Mouse (Mus musculus) embryonic facial prominence, embryonic 11.5 days (tissue): ENCODE measurements around the gene B3galt1. TPM values are rescaled to one million over a fixed set of nuclear protein-coding genes. Genes with fewer than 3 reads are reported as not detected.

Experiments
- ATAC-seq: fragments of 200-750 bp; cut with Nextera tagmentation; replicated peaks from 2 replicates; pipeline ENCODE4 v1.8.0; 2017; ENCODE audit warnings: low read depth; ENCODE audit not compliant: insufficient number of reproducible peaks, low FRiP score, low TSS enrichment
- DNase-seq: peaks from one replicate; pipeline ENCODE4 v3.0.0-alpha.2; 2015; ENCODE audit warnings: low spot score
- H3K27ac ChIP-seq: fragments of 300-500 bp; sonication (generic); replicated peaks from 2 replicates; pipeline ENCODE4 v1.5.1; 2014; ENCODE audit warnings: mild to moderate bottlenecking, low read depth, low read length, control low read depth
- H3K27me3 ChIP-seq: fragments of 300-500 bp; sonication (generic); 2 replicates; pipeline ENCODE4 v1.6.1; 2014; ENCODE audit warnings: mild to moderate bottlenecking, low read length, moderate library complexity, mixed read lengths; ENCODE audit not compliant: control insufficient read depth, insufficient read depth
- H3K36me3 ChIP-seq: fragments of 300-500 bp; sonication (generic); replicated peaks from 2 replicates; pipeline ENCODE4 v1.6.1; 2014; ENCODE audit warnings: low read depth, mild to moderate bottlenecking, low read length, moderate library complexity, mixed read lengths; ENCODE audit not compliant: control insufficient read depth, insufficient read depth
- H3K4me1 ChIP-seq: fragments of 300-500 bp; sonication (generic); 2 replicates; pipeline ENCODE4 v1.6.1; 2014; ENCODE audit warnings: low read length, mixed read lengths; ENCODE audit not compliant: control insufficient read depth, insufficient read depth
- H3K4me2 ChIP-seq: fragments of 300-500 bp; sonication (generic); 2 replicates; pipeline ENCODE4 v1.6.1; 2014; ENCODE audit warnings: low read depth, mild to moderate bottlenecking, control low read depth, low read length, moderate library complexity
- H3K4me3 ChIP-seq: fragments of 300-500 bp; sonication (generic); 2 replicates; pipeline ENCODE4 v1.5.1; 2014; ENCODE audit warnings: low read depth, low read length, control low read depth
- H3K9ac ChIP-seq: fragments of 300-500 bp; sonication (generic); replicated peaks from 2 replicates; pipeline ENCODE4 v1.6.1; 2014; ENCODE audit warnings: mild to moderate bottlenecking, control low read depth, low read length
- H3K9me3 ChIP-seq: fragments of 300-500 bp; sonication (generic); replicated peaks from 2 replicates; pipeline ENCODE4 v1.6.1; 2016; ENCODE audit warnings: mild to moderate bottlenecking, low read length, inconsistent platforms, mixed read lengths; ENCODE audit not compliant: control insufficient read depth
- WGBS: fragments of 180-500 bp; shearing (Covaris S2); extraction: QIAGEN DNeasy Blood & Tissue Kit; methylation state at CpG from one replicate; pipeline ENCODE4 v1.1.7; 2014; 5-methylcytosine and 5-hydroxymethylcytosine counted together
- polyA plus RNA-seq: library from polyadenylated mRNA; unstranded; fragments of >200 nt; fragmentation: Nextera tagmentation; extraction: Ambion mirVana; gene quantifications from 2 replicates; pipeline ENCODE4 v1.2.1, GENCODE M21; 2014

B3galt1 gene
- polyA plus RNA-seq, 1 experiment from 2014 or later = 9.3 TPM

DNA sequence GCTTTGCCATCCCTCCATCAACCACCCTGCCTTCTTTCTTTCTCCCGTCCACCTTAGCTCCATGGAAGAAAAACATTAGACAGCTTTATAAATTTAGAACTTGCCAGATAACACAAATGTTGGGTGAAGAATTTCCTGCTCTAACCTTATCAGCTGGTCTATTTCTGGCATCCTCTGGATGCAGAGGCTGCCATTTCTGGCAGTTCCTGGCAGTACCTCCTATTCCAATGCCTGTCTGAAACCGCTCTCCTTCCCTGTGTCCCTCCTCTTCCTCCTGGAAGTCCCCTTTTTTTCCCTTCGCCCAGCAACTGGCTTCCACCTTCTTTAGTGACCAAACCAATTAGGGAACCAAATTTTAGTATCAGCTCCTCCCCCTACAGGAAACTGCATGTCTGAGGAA lies 62.6 kb downstream of the B3galt1 start:
- DNase-seq (no peak), ATAC-seq (no peak)
- H3K4me1 ChIP-seq = no peaks in the 10 kb centered on the region
- H3K27ac ChIP-seq = no peak overlapping the region
- H3K4me3 ChIP-seq = no peak overlapping the region
- no peak overlapping the region for H3K9ac ChIP-seq
- H3K9me3 ChIP-seq = no peaks in the 10 kb centered on the region
- H3K36me3 ChIP-seq = no peaks in the 10 kb centered on the region
- 76% methylated on average over 3 of the region's 3 CpGs for WGBS
- H3K4me2 ChIP-seq = no peak overlapping the region
- no peaks in the 10 kb centered on the region for H3K27me3 ChIP-seq

DNA sequence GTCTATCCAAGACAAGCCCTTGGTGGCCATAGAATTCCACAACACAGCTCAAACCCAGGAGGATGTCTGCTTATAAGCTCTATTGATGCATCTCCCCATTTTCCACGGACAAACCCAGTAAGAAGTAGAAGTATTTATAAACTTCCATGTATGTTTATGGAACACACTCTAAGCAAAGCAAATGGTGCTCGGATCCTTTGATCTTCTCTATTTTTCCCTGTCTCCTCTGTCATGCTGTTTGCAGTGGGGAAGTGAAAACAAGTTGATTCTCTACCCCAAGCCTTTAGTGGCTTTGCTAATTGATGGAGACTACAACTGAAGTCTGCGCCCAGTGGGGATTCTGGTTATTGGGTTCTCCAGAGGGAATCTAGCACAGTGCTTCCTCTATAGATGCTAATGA lies 89.2 kb downstream of the B3galt1 start:
- no peak for DNase-seq
- no peaks in the 10 kb centered on the region for H3K9me3 ChIP-seq
- no peak for ATAC-seq
- H3K4me3 ChIP-seq = no peak overlapping the region
- H3K27ac ChIP-seq = no peak overlapping the region
- WGBS = 64% methylated on average over 3 of the region's 3 CpGs
- no peaks in the 10 kb centered on the region for H3K36me3 ChIP-seq
- H3K9ac ChIP-seq = no peak overlapping the region
- no peak overlapping the region for H3K4me2 ChIP-seq
- H3K27me3 ChIP-seq = no peaks in the 10 kb centered on the region
- H3K4me1 ChIP-seq = no peaks in the 10 kb centered on the region

DNA sequence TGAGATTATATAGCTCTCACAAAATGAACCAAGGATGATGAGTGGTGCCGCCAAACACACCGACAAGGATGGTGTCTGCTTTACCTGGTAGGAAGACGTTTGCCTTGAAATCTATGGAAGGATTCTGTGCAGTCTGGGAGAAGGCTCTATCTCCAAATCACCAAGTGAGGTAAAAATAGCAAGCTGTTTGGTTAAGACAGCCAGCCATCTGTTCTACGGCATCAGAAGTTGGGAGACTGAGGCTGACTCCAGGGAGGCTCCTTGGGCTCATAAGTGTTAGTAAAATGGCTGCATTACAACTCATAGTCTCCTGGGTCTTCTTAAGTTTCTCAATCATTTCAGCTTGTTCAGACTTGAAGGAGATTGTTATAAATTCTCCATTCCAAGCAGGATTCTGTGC lies 91.7 kb downstream of the B3galt1 start:
- no peak for ATAC-seq
- H3K27me3 ChIP-seq = no peaks in the 10 kb centered on the region
- H3K4me3 ChIP-seq = no peak overlapping the region
- DNase-seq = no peak
- no peaks in the 10 kb centered on the region for H3K9me3 ChIP-seq
- H3K9ac ChIP-seq = no peak overlapping the region
- WGBS = 85% methylated on average over 4 of the region's 4 CpGs
- no peaks in the 10 kb centered on the region for H3K4me1 ChIP-seq
- H3K27ac ChIP-seq = no peak overlapping the region
- no peak overlapping the region for H3K4me2 ChIP-seq
- no peaks in the 10 kb centered on the region for H3K36me3 ChIP-seq

DNA sequence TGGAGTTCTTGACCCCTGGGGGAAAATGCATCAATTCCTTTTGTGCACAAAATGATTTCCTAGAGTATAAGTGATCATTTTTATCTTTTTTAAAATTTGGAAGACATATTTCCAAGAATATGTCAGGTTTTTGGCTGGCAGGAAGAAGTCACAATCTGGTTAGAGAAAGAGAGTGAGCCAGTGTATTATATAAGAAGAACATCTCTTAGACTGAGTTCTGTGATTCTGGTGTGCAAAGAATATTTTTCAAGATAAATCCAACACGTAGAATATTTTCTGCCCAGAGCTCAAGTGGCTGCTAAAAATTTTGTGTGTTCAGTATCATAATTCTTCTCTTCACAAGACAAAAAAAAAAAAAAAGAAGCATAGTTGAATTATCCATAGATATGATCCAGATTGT lies 92.4 kb downstream of the B3galt1 start:
- H3K4me3 ChIP-seq = no peak overlapping the region
- ATAC-seq (no peak), DNase-seq (no peak)
- no peaks in the 10 kb centered on the region for H3K9me3 ChIP-seq
- no peak overlapping the region for H3K4me2 ChIP-seq
- H3K4me1 ChIP-seq = no peaks in the 10 kb centered on the region
- 91% methylated on average over 1 of the region's 1 CpGs for WGBS
- H3K9ac ChIP-seq = no peak overlapping the region
- H3K27ac ChIP-seq = no peak overlapping the region
- no peaks in the 10 kb centered on the region for H3K36me3 ChIP-seq
- no peaks in the 10 kb centered on the region for H3K27me3 ChIP-seq

DNA sequence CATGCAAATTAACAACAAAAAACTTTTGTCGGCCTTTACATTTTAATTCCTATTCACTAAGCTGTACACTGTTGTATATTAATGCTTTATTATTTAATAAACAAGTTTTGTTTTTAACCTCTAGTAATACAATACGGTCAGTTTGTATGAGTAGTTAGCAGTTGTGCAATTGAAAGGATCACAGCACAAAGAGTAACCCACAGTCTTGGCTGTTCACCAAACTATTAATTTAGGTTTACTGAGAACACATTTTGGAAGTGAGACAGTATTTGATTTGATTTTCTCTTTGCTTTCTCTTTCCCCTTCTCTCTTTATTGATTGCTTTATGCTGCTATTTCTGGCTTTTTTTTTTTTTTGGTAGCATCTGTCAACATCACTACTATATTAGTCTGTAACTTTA lies 106.0 kb downstream of the B3galt1 start:
- H3K4me3 ChIP-seq = no peak overlapping the region
- no peaks in the 10 kb centered on the region for H3K4me1 ChIP-seq
- ATAC-seq (no peak), DNase-seq (no peak)
- 87% methylated on average over 2 of the region's 2 CpGs for WGBS
- H3K9ac ChIP-seq = no peak overlapping the region
- H3K36me3 ChIP-seq = no peaks in the 10 kb centered on the region
- H3K27ac ChIP-seq = no peak overlapping the region
- no peaks in the 10 kb centered on the region for H3K27me3 ChIP-seq
- H3K4me2 ChIP-seq = no peak overlapping the region
- H3K9me3 ChIP-seq = no peaks in the 10 kb centered on the region

DNA sequence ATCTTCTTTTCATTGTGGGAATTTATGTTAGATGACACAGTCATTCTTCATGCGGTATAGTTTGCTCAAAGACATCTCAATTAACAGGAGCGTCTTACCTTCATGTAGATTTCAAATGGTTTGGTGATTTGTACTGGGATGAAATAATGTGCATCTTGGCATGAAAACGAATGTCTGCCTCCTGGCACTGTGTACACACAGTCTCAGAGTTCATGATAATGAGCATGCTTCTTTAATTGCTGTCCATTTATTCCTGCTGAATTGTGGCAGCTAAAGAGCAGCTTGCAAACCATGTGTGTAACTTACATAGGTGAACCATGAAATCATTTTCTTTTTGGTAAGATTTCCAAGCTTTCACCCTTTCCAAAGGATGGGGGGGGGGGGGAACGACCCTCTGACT lies 112.0 kb downstream of the B3galt1 start:
- ATAC-seq = no peak
- WGBS = 79% methylated on average over 4 of the region's 4 CpGs

DNA sequence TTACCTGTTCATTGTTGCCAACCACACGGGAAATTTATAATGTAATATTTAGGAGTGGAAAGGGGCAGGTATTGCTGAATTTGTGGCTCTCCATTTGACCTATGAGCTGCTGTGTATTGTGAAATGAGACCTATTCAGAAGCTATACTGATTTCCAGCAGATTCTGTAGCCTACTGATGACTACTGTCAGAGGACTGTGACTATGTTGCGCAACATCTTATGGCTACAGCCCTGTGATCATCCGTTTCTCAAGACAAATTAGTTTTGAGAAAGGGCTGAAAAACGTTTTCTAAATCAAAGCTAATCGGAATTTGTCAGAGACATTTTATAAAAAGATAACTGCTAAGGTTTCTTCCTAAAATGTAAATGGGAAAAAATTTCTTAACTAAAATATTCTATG lies 158.6 kb downstream of the B3galt1 start:
- 85% methylated on average over 5 of the region's 5 CpGs for WGBS
- ATAC-seq = no peak

More for the DNA sequence above, 112.0 kb downstream of the B3galt1 start:
- H3K9me3 ChIP-seq = no peaks in the 10 kb centered on the region
- H3K4me3 ChIP-seq = no peak overlapping the region
- no peaks in the 10 kb centered on the region for H3K4me1 ChIP-seq
- no peaks in the 10 kb centered on the region for H3K36me3 ChIP-seq
- no peak overlapping the region for H3K27ac ChIP-seq
- no peak overlapping the region for H3K4me2 ChIP-seq
- H3K9ac ChIP-seq = no peak overlapping the region
- no peak for DNase-seq
- H3K27me3 ChIP-seq = no peaks in the 10 kb centered on the region

DNA sequence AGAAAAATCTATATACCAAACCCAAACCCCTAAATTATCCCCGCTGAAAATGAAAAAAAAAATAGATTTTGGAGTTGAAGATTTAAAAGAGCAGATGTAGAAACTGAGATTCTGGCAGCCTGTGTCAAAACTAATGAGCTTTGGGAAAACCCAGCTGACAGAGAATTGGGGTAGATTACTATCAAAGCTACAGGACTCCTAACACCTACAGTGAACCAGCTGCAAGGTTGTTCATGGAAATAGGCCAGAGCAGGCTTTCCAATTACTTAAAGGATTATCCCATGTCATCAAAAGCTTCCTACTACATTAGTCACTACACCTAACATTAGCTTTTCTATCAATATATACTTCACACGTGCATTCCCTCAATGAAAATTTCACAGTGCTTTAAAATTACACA lies 165.1 kb downstream of the B3galt1 start:
- Histone ChIP-seq H3K4me3 (no peak overlapping the region), H3K4me1 (no peaks in the 10 kb centered on the region), H3K27me3 (no peaks in the 10 kb centered on the region), H3K27ac (no peak overlapping the region), H3K9ac (no peak overlapping the region), H3K9me3 (no peaks in the 10 kb centered on the region), H3K36me3 (no peaks in the 10 kb centered on the region), H3K4me2 (no peak overlapping the region)
- DNase-seq (no peak), ATAC-seq (no peak)
- WGBS = 77% methylated on average over 2 of the region's 2 CpGs

More for the DNA sequence above, 158.6 kb downstream of the B3galt1 start:
- H3K9ac ChIP-seq = no peak overlapping the region
- no peak overlapping the region for H3K4me3 ChIP-seq
- H3K27me3 ChIP-seq = no peaks in the 10 kb centered on the region
- H3K9me3 ChIP-seq = no peaks in the 10 kb centered on the region
- no peak overlapping the region for H3K4me2 ChIP-seq
- H3K36me3 ChIP-seq = no peaks in the 10 kb centered on the region
- H3K27ac ChIP-seq = no peak overlapping the region
- DNase-seq = no peak
- H3K4me1 ChIP-seq = no peaks in the 10 kb centered on the region
